In the genomic region with DNA sequence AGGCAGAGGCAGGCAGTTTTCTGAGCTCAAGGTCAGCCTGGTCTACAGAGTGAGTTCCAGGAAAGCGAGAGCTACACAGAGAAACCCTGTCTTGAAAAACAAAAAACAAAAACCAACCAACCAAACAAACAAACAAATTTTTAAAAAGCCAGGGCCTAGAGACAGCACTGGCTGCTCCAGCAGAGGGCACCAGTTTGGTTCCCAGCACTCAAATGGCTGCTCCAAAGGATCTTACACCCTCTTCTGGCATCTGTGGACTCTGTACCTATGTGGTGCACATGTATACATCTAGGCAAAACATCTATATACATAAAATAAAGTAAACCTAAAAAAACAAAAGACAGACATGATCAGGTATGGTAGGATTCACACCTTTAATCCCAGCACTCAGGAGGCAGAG, we compare ENCODE assay signal across 23 mouse cellular contexts. TPM values are rescaled to one million over a fixed set of nuclear protein-coding genes. Genes with fewer than 3 reads are reported as not detected.
DNase-seq lines count a peak whose midpoint lies in the region; ATAC-seq and TF ChIP-seq lines count a peak whose summit lies in the region.
"Had no signal": no experiment of that assay in that cellular context is flagged by ENCODE, and none has a peak within 500 bp of the region (broad histone marks: within the 10 kb centered on the region; RNA-seq: fewer than 3 reads in every experiment).

No protein-coding gene starts in this region.

- no peak overlapping the region for H3K4me2 ChIP-seq in liver, postnatal 0 days (ENCODE audit: low read depth, low read length)
- no peak overlapping the region for H3K4me2 ChIP-seq in liver, embryonic 11.5 days
- H3K4me2 ChIP-seq in stomach, postnatal 0 days (replicated peaks; ENCODE audit: low read depth) = no peak overlapping the region
- no peak overlapping the region for H3K4me2 ChIP-seq in hindbrain, embryonic 12.5 days (replicated peaks)
- H3K4me2 ChIP-seq: embryonic facial prominence, embryonic 13.5 days; forebrain, embryonic 15.5 days; hindbrain, embryonic 14.5 days; lung, embryonic 14.5 days; midbrain, embryonic 11.5 days; neural tube, embryonic 12.5 days had no signal

- no peak for DNase-seq in heart, adult 2 months
- no peak for DNase-seq in heart, postnatal 4 days
- DNase-seq in liver, postnatal 0 days = no peak
- DNase-seq in liver, embryonic 11.5 days (ENCODE audit: low spot score) = no peak
- no peak for DNase-seq in G1E (ENCODE audit: low spot score)
- DNase-seq in stomach, postnatal 0 days (ENCODE audit: low spot score) = no peak
- DNase-seq: adrenal gland, postnatal 14 days; cerebellum, adult 18-20 months; kidney, adult 11 months; kidney, postnatal 10 days; left cerebral cortex, postnatal 4 days; liver; lung, embryonic 14.5 days; thymus, postnatal 14 days had no signal

- no peaks in the 10 kb centered on the region for H3K36me3 ChIP-seq in heart, adult 2 months (ENCODE audit: control insufficient read depth, insufficient read depth, low read length)
- H3K36me3 ChIP-seq in liver, postnatal 0 days (replicated peaks; ENCODE audit: insufficient read depth, low read length) = no peaks in the 10 kb centered on the region
- H3K36me3 ChIP-seq in liver, embryonic 11.5 days (ENCODE audit: control insufficient read depth, insufficient read depth, low read length) = no peaks in the 10 kb centered on the region
- no peaks in the 10 kb centered on the region for H3K36me3 ChIP-seq in G1E (replicated peaks)
- no peaks in the 10 kb centered on the region for H3K36me3 ChIP-seq in stomach, postnatal 0 days (ENCODE audit: control insufficient read depth, insufficient read depth, low read length)
- H3K36me3 ChIP-seq in hindbrain, embryonic 12.5 days = no peaks in the 10 kb centered on the region
- H3K36me3 ChIP-seq: embryonic facial prominence, embryonic 13.5 days; forebrain, embryonic 15.5 days; heart, embryonic 10.5 days; neural tube, embryonic 12.5 days had no signal

- no peaks in the 10 kb centered on the region for H3K4me1 ChIP-seq in heart, adult 2 months (ENCODE audit: control insufficient read depth, insufficient read depth, low read length)
- no peaks in the 10 kb centered on the region for H3K4me1 ChIP-seq in liver, postnatal 0 days (ENCODE audit: insufficient read depth)
- 0 out of 2 replicates have a peak, but pooled peaks cover 2% of the 10 kb centered on the region for H3K4me1 ChIP-seq in liver, embryonic 11.5 days (replicated peaks; ENCODE audit: control insufficient read depth, insufficient read depth, low read length)
- H3K4me1 ChIP-seq in G1E (ENCODE audit: insufficient read depth, low read depth, low read length) = peaks cover 19% of the 10 kb centered on the region
- H3K4me1 ChIP-seq in stomach, postnatal 0 days (replicated peaks; ENCODE audit: control insufficient read depth, insufficient read depth) = no peaks in the 10 kb centered on the region
- no peaks in the 10 kb centered on the region for H3K4me1 ChIP-seq in hindbrain, embryonic 12.5 days
- H3K4me1 ChIP-seq: embryonic facial prominence, embryonic 13.5 days; forebrain, embryonic 15.5 days; heart, embryonic 10.5 days; neural tube, embryonic 12.5 days had no signal

- intact Hi-C loops in heart, adult 2 months (cut with DNase I) = no loop called here

- no peak overlapping the region for H3K27ac ChIP-seq in heart, adult 2 months
- H3K27ac ChIP-seq in liver, postnatal 0 days (ENCODE audit: low read depth) = no peak overlapping the region
- no peak overlapping the region for H3K27ac ChIP-seq in liver, embryonic 11.5 days (ENCODE audit: low read depth, low read length)
- no peak overlapping the region for H3K27ac ChIP-seq in stomach, postnatal 0 days (replicated peaks)
- H3K27ac ChIP-seq in hindbrain, embryonic 12.5 days = no peak overlapping the region
- H3K27ac ChIP-seq: embryonic facial prominence, embryonic 13.5 days; forebrain, embryonic 15.5 days; heart, embryonic 10.5 days; hindbrain, embryonic 14.5 days; macrophage; neural tube, embryonic 12.5 days had no signal

- H3K27me3 ChIP-seq in heart, adult 2 months (ENCODE audit: control insufficient read depth, insufficient read depth, low read length) = no peaks in the 10 kb centered on the region
- no peaks in the 10 kb centered on the region for H3K27me3 ChIP-seq in liver, postnatal 0 days (ENCODE audit: insufficient read depth, low read length)
- H3K27me3 ChIP-seq in liver, embryonic 11.5 days (replicated peaks; ENCODE audit: control insufficient read depth, insufficient read depth, low read length) = no peaks in the 10 kb centered on the region
- H3K27me3 ChIP-seq in G1E (ENCODE audit: insufficient read depth, low read length) = peaks cover 23% of the 10 kb centered on the region
- no peaks in the 10 kb centered on the region for H3K27me3 ChIP-seq in stomach, postnatal 0 days (ENCODE audit: control insufficient read depth, insufficient read depth, low read length)
- H3K27me3 ChIP-seq in hindbrain, embryonic 12.5 days = no peaks in the 10 kb centered on the region
- H3K27me3 ChIP-seq: embryonic facial prominence, embryonic 13.5 days; forebrain, embryonic 15.5 days; neural tube, embryonic 12.5 days had no signal

- 78% methylated on average over 1 of the region's 1 CpGs for WGBS in heart, adult 2 months
- WGBS in liver, postnatal 0 days (ENCODE audit: insufficient replicate concordance) = 70% methylated on average over 1 of the region's 1 CpGs
- 68% methylated on average over 1 of the region's 1 CpGs for WGBS in liver, embryonic 11.5 days
- 80% methylated on average over 1 of the region's 1 CpGs for WGBS in stomach, postnatal 0 days
- 76% methylated on average over 1 of the region's 1 CpGs for WGBS in hindbrain, embryonic 12.5 days

- H3K79me2 ChIP-seq in heart, adult 2 months (replicated peaks; ENCODE audit: control insufficient read depth, insufficient read depth, low read length) = no peaks in the 10 kb centered on the region

- TF ChIP-seq CTCF in heart, adult 2 months (IDR thresholded peaks at IDR 0.05) = 0 out of 2 replicates have a peak, but pooled peaks have one; percentile 19
- TF ChIP-seq CTCF in liver, postnatal 0 days (IDR thresholded peaks at IDR 0.05; ENCODE audit: low read depth) = peak; percentile 19; the same call in 1 of the 2 replicates
- TF ChIP-seq CTCF in G1E (IDR thresholded peaks at IDR 0.05; ENCODE audit: low read depth, low read length) = no peak
- TF ChIP-seq CTCF in stomach, postnatal 0 days (IDR thresholded peaks at IDR 0.05; ENCODE audit: low read depth) = peak; percentile 12; the same call in 1 of the 2 replicates

- H3K9ac ChIP-seq in heart, adult 2 months (ENCODE audit: low read depth, low read length) = no peak overlapping the region
- H3K9ac ChIP-seq in liver, postnatal 0 days (replicated peaks) = no peak overlapping the region
- no peak overlapping the region for H3K9ac ChIP-seq in liver, embryonic 11.5 days (ENCODE audit: low read depth, low read length)
- no peak overlapping the region for H3K9ac ChIP-seq in stomach, postnatal 0 days (ENCODE audit: low read length)
- H3K9ac ChIP-seq in hindbrain, embryonic 12.5 days = no peak overlapping the region
- H3K9ac ChIP-seq: embryonic facial prominence, embryonic 13.5 days; forebrain, embryonic 15.5 days; hindbrain, embryonic 14.5 days; lung, embryonic 14.5 days; neural tube, embryonic 12.5 days had no signal

- no peaks in the 10 kb centered on the region for H3K9me3 ChIP-seq in liver, postnatal 0 days (ENCODE audit: low read length)
- no peaks in the 10 kb centered on the region for H3K9me3 ChIP-seq in liver, embryonic 11.5 days (ENCODE audit: control insufficient read depth, low read length)
- H3K9me3 ChIP-seq in G1E (replicated peaks) = no peaks in the 10 kb centered on the region
- H3K9me3 ChIP-seq in stomach, postnatal 0 days (ENCODE audit: control insufficient read depth, low read length) = no peaks in the 10 kb centered on the region
- H3K9me3 ChIP-seq in hindbrain, embryonic 12.5 days (replicated peaks) = no peaks in the 10 kb centered on the region
- H3K9me3 ChIP-seq: embryonic facial prominence, embryonic 13.5 days; forebrain, embryonic 15.5 days; heart, embryonic 10.5 days; neural tube, embryonic 12.5 days had no signal

- no peak for ATAC-seq in liver, postnatal 0 days
- ATAC-seq in liver, embryonic 11.5 days (replicated peaks; ENCODE audit: low FRiP score) = no peak
- ATAC-seq in G1E (ENCODE audit: extremely low read depth, insufficient number of reproducible peaks, low FRiP score, poor library complexity, severe bottlenecking) = 0 out of 2 replicates have a peak, but pooled peaks have one; percentile 12
- ATAC-seq in stomach, postnatal 0 days (ENCODE audit: low FRiP score, low TSS enrichment) = no peak
- ATAC-seq in hindbrain, embryonic 12.5 days (ENCODE audit: low FRiP score) = no peak
- ATAC-seq: forebrain, embryonic 15.5 days; Patski had no signal

- no peak for TF ChIP-seq POLR2A in heart, adult 2 months (IDR thresholded peaks at IDR 0.05; ENCODE audit: insufficient read depth, low read depth, low read length)

- TF ChIP-seq EP300 in heart, adult 2 months (IDR thresholded peaks at IDR 0.05; ENCODE audit: insufficient read depth, low read depth, low read length) = no peak
- TF ChIP-seq EP300 in liver, postnatal 0 days (IDR thresholded peaks at IDR 0.05; ENCODE audit: low read depth) = no peak
- TF ChIP-seq EP300 in stomach, postnatal 0 days (optimal IDR thresholded peaks at IDR 0.05) = no peak

- no peak overlapping the region for H3K4me3 ChIP-seq in heart, adult 2 months
- H3K4me3 ChIP-seq in liver, postnatal 0 days (ENCODE audit: low read depth, low read length) = no peak overlapping the region
- no peak overlapping the region for H3K4me3 ChIP-seq in liver, embryonic 11.5 days (ENCODE audit: low read depth, low read length)
- no peak overlapping the region for H3K4me3 ChIP-seq in G1E (ENCODE audit: low read depth, low read length)
- no peak overlapping the region for H3K4me3 ChIP-seq in stomach, postnatal 0 days (ENCODE audit: low read depth, low read length)
- H3K4me3 ChIP-seq in hindbrain, embryonic 12.5 days = no peak overlapping the region
- H3K4me3 ChIP-seq: embryonic facial prominence, embryonic 13.5 days; forebrain, embryonic 15.5 days; heart, embryonic 10.5 days; neural tube, embryonic 12.5 days had no signal

RNA-seq across cellular contexts. Expression of gene Nwd1, which starts 26.3 kb away (rescaled TPM):
- total RNA-seq in heart, adult 2 months (2021) = under 1 TPM; 0.25 to 0.29 TPM
- 0.18 and 0.27 TPM in 2 replicates for polyA plus RNA-seq in heart, adult 2 months (2012; rRNA removed)
- 1 to 10 TPM; 2.1 to 2.4 TPM for total RNA-seq in heart, postnatal 4 days (2021)
- not detected in 2 replicates for polyA plus RNA-seq in liver, postnatal 0 days (2015; fragmentation: Nextera tagmentation; extraction: Ambion mirVana)
- not detected in 2 replicates for polyA plus RNA-seq in liver, embryonic 11.5 days (2014; fragmentation: Nextera tagmentation; extraction: Ambion mirVana)
- total RNA-seq in G1E (2014; fragmentation: Nextera tagmentation) (not detected in 2 replicates), G1E (2017) (0.06 and 0.16 TPM in 2 replicates)
- polyA plus RNA-seq in G1E (2012) = 0.05 TPM in 1 of 2 replicates, not detected in the other
- 0.02 and 0.15 TPM in 2 replicates for polyA plus RNA-seq in stomach, postnatal 0 days (2015; fragmentation: Nextera tagmentation; extraction: Ambion mirVana)
- 0.64 and 0.68 TPM in 2 replicates for polyA plus RNA-seq in hindbrain, embryonic 12.5 days (2016; fragmentation: Nextera tagmentation; extraction: Ambion mirVana)
- polyA plus RNA-seq: lung, embryonic 14.5 days had no signal

RNA-seq across cellular contexts. Expression of gene Sin3b, which starts 50.3 kb away (rescaled TPM):
- 10 to 100 TPM; 75.2 to 79.4 TPM for total RNA-seq in heart, adult 2 months (2021)
- polyA plus RNA-seq in heart, adult 2 months (2012; rRNA removed) = 91.6 and 97.5 TPM in 2 replicates
- total RNA-seq in heart, postnatal 4 days (2021) = 100 to 1,000 TPM; 133 to 135 TPM
- polyA plus RNA-seq in liver, postnatal 0 days (2015; fragmentation: Nextera tagmentation; extraction: Ambion mirVana) = 81.1 and 87.7 TPM in 2 replicates
- 110 TPM in 2 replicates for polyA plus RNA-seq in liver, embryonic 11.5 days (2014; fragmentation: Nextera tagmentation; extraction: Ambion mirVana)
- total RNA-seq in G1E (2014; fragmentation: Nextera tagmentation) (73.8 and 82.2 TPM in 2 replicates), G1E (2017) (186 and 202 TPM in 2 replicates)
- polyA plus RNA-seq in G1E (2012) = 58.9 and 64.7 TPM in 2 replicates
- 188 and 197 TPM in 2 replicates for polyA plus RNA-seq in stomach, postnatal 0 days (2015; fragmentation: Nextera tagmentation; extraction: Ambion mirVana)
- 149 and 163 TPM in 2 replicates for polyA plus RNA-seq in hindbrain, embryonic 12.5 days (2016; fragmentation: Nextera tagmentation; extraction: Ambion mirVana)
